Mouse (Mus musculus): ENCODE measurements at regions not wholly inside any gene's neighbourhood (a gene's known extent, or its start where the extent isn't known, plus 50 kb on each side); places are given as distances from the start of the nearest gene placed in this dataset.
A peak's percentile ranks its signal among the peaks of the same experiment; 100 is the strongest.

GRCm38 (mm10) chr15:97135291-97135690 is 79.5 kb upstream of the Slc38a4 start:
- Histone ChIP-seq H3K27me3 (ENCODE audit: control insufficient read depth, insufficient read depth, low read length) (no peaks in the 10 kb centered on the region), H3K4me1 (ENCODE audit: control insufficient read depth, insufficient read depth, low read length) (no peaks in the 10 kb centered on the region), H3K4me3 (replicated peaks; ENCODE audit: low read length) (no peak overlapping the region), H3K9ac (ENCODE audit: low read depth, low read length, severe bottlenecking) (no peak overlapping the region), H3K4me2 (replicated peaks; ENCODE audit: low read depth, low read length, severe bottlenecking) (no peak overlapping the region), H3K27ac (replicated peaks; ENCODE audit: low read depth, low read length) (no peak overlapping the region), H3K9me3 (ENCODE audit: control insufficient read depth, low read length) (0 out of 2 replicates have a peak, but pooled peaks cover 6% of the 10 kb centered on the region), H3K36me3 (ENCODE audit: control insufficient read depth, insufficient read depth, low read length) (no peaks in the 10 kb centered on the region)
- peak; percentile 88 for DNase-seq (ENCODE audit: low spot score)
- WGBS: 7% methylated on average over 11 of the region's 11 CpGs
- no peak for TF ChIP-seq POLR2A (IDR thresholded peaks at IDR 0.05; ENCODE audit: borderline replicate concordance, extremely low read depth, insufficient read depth, insufficient read length)
- ATAC-seq (ENCODE audit: low FRiP score, low read depth): no peak

- WGBS: 91% methylated on average over 8 of the region's 8 CpGs
- H3K4me3 ChIP-seq (replicated peaks; ENCODE audit: low read length): no peak overlapping the region
Observed at GRCm38 (mm10) chr15:97127771-97128170, 72.0 kb upstream of the Slc38a4 start.

DNA sequence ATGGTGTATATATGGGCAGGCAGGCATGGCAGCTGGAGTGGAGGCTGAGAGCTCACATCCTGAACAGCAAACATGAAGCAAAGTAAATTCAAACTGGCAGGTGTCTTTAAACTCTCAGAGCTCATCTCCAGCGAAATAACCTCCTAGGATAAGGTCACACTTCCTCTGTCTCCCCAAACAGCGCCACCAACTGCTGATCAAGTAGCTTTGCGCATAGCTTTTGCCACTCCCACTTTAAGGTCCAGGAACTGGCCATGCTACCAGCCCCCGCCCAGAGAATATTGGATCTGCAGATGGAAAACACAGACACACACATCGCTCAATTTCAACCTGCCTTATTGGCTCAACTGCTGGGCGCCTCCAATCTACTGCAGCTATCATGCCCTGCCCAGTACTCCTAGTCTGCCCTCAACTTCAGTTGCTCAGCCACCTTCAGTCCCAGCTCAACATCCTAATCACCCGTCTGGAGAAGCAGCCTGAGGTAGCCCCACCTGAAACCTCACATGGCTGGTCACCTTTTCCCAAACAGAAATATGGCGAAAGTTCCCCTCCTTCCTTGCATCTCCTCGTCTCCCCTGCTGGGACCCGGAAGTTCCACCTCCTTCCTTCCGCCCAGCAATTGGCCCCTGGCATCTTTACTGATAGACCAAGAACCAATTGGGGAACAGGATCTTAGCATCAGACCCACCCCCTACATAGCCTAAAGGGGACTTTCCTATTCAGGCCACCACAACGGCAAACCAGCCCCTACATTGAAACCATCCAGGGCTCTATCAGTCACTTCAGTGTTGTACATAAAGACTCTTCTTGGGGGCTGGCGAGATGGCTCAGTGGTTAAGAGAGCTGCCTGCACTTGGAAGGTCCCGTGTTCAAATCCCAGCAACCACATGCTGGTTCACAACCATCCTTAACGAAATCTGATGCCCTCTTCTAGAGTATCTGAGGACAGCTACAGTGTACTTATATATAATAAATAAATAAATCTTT is 70.4 kb upstream of the Slc38a4 start:
- H3K27me3 ChIP-seq (ENCODE audit: control insufficient read depth, insufficient read depth, low read length): no peaks in the 10 kb centered on the region
- H3K4me3 ChIP-seq (replicated peaks; ENCODE audit: low read length): no peak overlapping the region
- no peak overlapping the region for H3K4me2 ChIP-seq (replicated peaks; ENCODE audit: low read depth, low read length, severe bottlenecking)
- no peak overlapping the region for H3K27ac ChIP-seq (replicated peaks; ENCODE audit: low read depth, low read length)
- no peaks in the 10 kb centered on the region for H3K36me3 ChIP-seq (ENCODE audit: control insufficient read depth, insufficient read depth, low read length)
- H3K4me1 ChIP-seq (ENCODE audit: control insufficient read depth, insufficient read depth, low read length): no peaks in the 10 kb centered on the region
- ATAC-seq (ENCODE audit: low FRiP score, low read depth) (no peak), DNase-seq (ENCODE audit: low spot score) (no peak)
- H3K9me3 ChIP-seq (ENCODE audit: control insufficient read depth, low read length): no peaks in the 10 kb centered on the region
- 83% methylated on average over 15 of the region's 15 CpGs for WGBS
- no peak for TF ChIP-seq POLR2A (IDR thresholded peaks at IDR 0.05; ENCODE audit: borderline replicate concordance, extremely low read depth, insufficient read depth, insufficient read length)
- no peak overlapping the region for H3K9ac ChIP-seq (ENCODE audit: low read depth, low read length, severe bottlenecking)

More at GRCm38 (mm10) chr15:97127771-97128170, 72.0 kb upstream of the Slc38a4 start:
- Histone ChIP-seq H3K9me3 (ENCODE audit: control insufficient read depth, low read length) (no peaks in the 10 kb centered on the region), H3K27me3 (ENCODE audit: control insufficient read depth, insufficient read depth, low read length) (no peaks in the 10 kb centered on the region), H3K36me3 (ENCODE audit: control insufficient read depth, insufficient read depth, low read length) (no peaks in the 10 kb centered on the region), H3K27ac (replicated peaks; ENCODE audit: low read depth, low read length) (no peak overlapping the region), H3K4me1 (ENCODE audit: control insufficient read depth, insufficient read depth, low read length) (no peaks in the 10 kb centered on the region), H3K9ac (ENCODE audit: low read depth, low read length, severe bottlenecking) (no peak overlapping the region), H3K4me2 (replicated peaks; ENCODE audit: low read depth, low read length, severe bottlenecking) (no peak overlapping the region)
- DNase-seq (ENCODE audit: low spot score) (no peak), ATAC-seq (ENCODE audit: low FRiP score, low read depth) (no peak)
- TF ChIP-seq POLR2A (IDR thresholded peaks at IDR 0.05; ENCODE audit: borderline replicate concordance, extremely low read depth, insufficient read depth, insufficient read length): no peak

DNA sequence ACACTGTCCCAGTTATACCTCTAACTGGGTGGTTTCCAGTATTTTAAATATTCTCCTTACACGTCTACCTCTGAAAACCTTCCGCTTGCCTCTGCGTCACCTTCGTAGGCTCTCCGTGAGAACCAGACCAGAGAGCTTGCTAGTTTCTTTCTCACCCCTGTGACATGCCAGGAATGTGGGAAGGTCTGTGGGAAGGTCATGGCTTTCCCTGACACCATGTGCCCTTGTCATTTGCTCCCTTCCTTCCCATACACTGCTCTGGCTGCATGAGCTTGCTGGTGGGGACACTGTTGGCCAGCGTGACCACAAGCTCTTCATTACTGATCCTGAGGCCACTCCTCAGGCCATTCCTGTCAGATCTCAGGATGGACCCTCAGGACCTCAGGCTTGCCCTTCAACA is 66.5 kb upstream of the Slc38a4 start:
- 92% methylated on average over 6 of the region's 6 CpGs for WGBS

DNA sequence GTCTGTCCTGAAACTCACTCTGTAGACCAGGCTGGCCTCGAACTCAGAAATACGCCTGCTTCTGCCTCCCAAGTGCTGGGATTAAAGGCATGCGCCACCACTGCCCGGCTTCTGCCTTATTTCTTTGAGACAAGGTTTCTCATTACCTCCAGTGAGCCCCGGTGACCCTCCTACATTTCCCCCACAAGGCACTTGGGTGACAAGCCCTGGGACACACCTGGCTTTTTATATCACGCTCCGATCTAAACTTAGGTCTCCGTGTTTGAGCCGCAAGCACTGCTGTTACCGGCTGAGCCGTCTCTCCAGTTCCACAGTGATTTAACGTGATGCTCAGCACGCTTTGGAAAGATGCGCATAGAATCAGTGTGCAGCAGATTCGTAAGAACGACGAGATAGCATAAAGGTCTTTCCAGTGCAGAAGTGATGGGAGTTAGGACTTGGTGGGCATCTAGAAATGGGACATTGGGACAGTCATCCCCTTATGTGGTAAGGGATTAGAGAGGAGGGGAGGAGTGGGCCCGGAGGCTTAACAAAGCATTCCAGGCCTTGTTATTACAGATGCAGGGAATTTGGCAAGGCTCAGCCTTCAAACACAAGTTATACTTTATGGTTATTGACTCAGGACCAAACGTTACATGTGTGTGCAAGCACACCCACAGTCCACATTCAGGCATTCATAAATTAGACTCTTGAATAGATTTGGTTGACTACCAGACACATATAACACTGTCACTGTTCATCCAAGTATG is 56.9 kb upstream of the Slc38a4 start:
- WGBS: 50% methylated on average over 19 of the region's 19 CpGs
- DNase-seq (ENCODE audit: low spot score) (peak; percentile 73), ATAC-seq (ENCODE audit: low FRiP score, low read depth) (peak; percentile 54; the same call in 1 of the 2 replicates)
- H3K4me2 ChIP-seq (replicated peaks; ENCODE audit: low read depth, low read length, severe bottlenecking): no peak overlapping the region
- no peak for TF ChIP-seq POLR2A (IDR thresholded peaks at IDR 0.05; ENCODE audit: borderline replicate concordance, extremely low read depth, insufficient read depth, insufficient read length)
- peaks cover 25% of the 10 kb centered on the region for H3K4me1 ChIP-seq (ENCODE audit: control insufficient read depth, insufficient read depth, low read length)
- H3K27me3 ChIP-seq (ENCODE audit: control insufficient read depth, insufficient read depth, low read length): no peaks in the 10 kb centered on the region
- H3K36me3 ChIP-seq (ENCODE audit: control insufficient read depth, insufficient read depth, low read length): no peaks in the 10 kb centered on the region
- no peaks in the 10 kb centered on the region for H3K9me3 ChIP-seq (ENCODE audit: control insufficient read depth, low read length)
- no peak overlapping the region for H3K9ac ChIP-seq (ENCODE audit: low read depth, low read length, severe bottlenecking)
- no peak overlapping the region for H3K4me3 ChIP-seq (replicated peaks; ENCODE audit: low read length)
- peak overlapping the region; percentile 63 for H3K27ac ChIP-seq (replicated peaks; ENCODE audit: low read depth, low read length)

More for the DNA sequence above, 66.5 kb upstream of the Slc38a4 start:
- Histone ChIP-seq H3K4me2 (replicated peaks; ENCODE audit: low read depth, low read length, severe bottlenecking) (no peak overlapping the region), H3K27me3 (ENCODE audit: control insufficient read depth, insufficient read depth, low read length) (no peaks in the 10 kb centered on the region), H3K9ac (ENCODE audit: low read depth, low read length, severe bottlenecking) (no peak overlapping the region), H3K27ac (replicated peaks; ENCODE audit: low read depth, low read length) (no peak overlapping the region), H3K9me3 (ENCODE audit: control insufficient read depth, low read length) (no peaks in the 10 kb centered on the region), H3K4me1 (ENCODE audit: control insufficient read depth, insufficient read depth, low read length) (no peaks in the 10 kb centered on the region), H3K4me3 (replicated peaks; ENCODE audit: low read length) (no peak overlapping the region), H3K36me3 (ENCODE audit: control insufficient read depth, insufficient read depth, low read length) (no peaks in the 10 kb centered on the region)
- no peak for TF ChIP-seq POLR2A (IDR thresholded peaks at IDR 0.05; ENCODE audit: borderline replicate concordance, extremely low read depth, insufficient read depth, insufficient read length)
- DNase-seq (ENCODE audit: low spot score) (no peak), ATAC-seq (ENCODE audit: low FRiP score, low read depth) (no peak)

Data from limb, embryonic 14.5 days (tissue).